Comparison of ENCODE assay signal across 25 mouse cellular contexts in the genomic region with DNA sequence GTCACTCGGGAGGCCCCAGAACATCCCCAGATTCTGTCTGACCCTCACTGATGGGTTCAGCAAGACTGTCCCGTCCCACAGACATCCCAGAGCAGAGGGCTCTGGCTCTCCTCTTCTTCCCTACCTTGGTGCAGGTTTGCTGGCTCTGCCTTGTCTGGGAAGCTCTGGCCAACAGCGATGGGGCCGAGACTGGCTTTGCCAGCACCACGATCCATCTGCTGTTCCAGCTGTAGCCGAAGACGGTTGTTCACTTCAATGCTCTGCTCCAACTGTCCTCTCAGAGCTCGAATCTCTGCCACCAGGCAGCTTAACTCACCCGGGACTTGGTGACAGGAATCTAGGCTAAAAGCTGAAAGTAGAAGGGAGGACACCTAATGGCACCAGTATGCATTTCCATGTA. TPM values are rescaled to one million over a fixed set of nuclear protein-coding genes. Genes with fewer than 3 reads are reported as not detected.
"Had no signal": no experiment of that assay in that cellular context is flagged by ENCODE, and none has a peak within 500 bp of the region (broad histone marks: within the 10 kb centered on the region; RNA-seq: fewer than 3 reads in every experiment).

No protein-coding gene starts in this region.

- H3K27me3 ChIP-seq: midbrain, embryonic 12.5 days; neural tube, embryonic 13.5 days; neural tube, embryonic 15.5 days; stomach, embryonic 15.5 days had no signal

- DNase-seq: lung, adult 18-20 months; lung, embryonic 14.5 days; lung, postnatal 10 days; lung, postnatal 4 days; midbrain, embryonic 14.5 days; retina, postnatal 1 day; right cerebral cortex, postnatal 14 days; thymus, adult 2 months; thymus, postnatal 25 days; thymus, postnatal 4 days had no signal

- H3K27ac ChIP-seq: midbrain, embryonic 10.5 days; midbrain, embryonic 12.5 days; neural tube, embryonic 13.5 days; neural tube, embryonic 15.5 days; stomach, embryonic 15.5 days; stomach, postnatal 0 days had no signal

- H3K4me3 ChIP-seq: midbrain, embryonic 10.5 days; midbrain, embryonic 12.5 days; myocyte; neural tube, embryonic 13.5 days; neural tube, embryonic 15.5 days; stomach, embryonic 15.5 days had no signal

- H3K36me3 ChIP-seq: midbrain, embryonic 10.5 days; midbrain, embryonic 12.5 days; stomach, embryonic 15.5 days had no signal

- H3K4me1 ChIP-seq: midbrain, embryonic 10.5 days; midbrain, embryonic 12.5 days; neural tube, embryonic 13.5 days; neural tube, embryonic 15.5 days; stomach, embryonic 15.5 days had no signal

- H3K9ac ChIP-seq: lung, embryonic 14.5 days; midbrain, embryonic 12.5 days; neural tube, embryonic 13.5 days; neural tube, embryonic 15.5 days; stomach, embryonic 15.5 days had no signal

- H3K9me3 ChIP-seq: midbrain, embryonic 10.5 days; midbrain, embryonic 12.5 days; neural tube, embryonic 13.5 days; neural tube, embryonic 15.5 days; stomach, embryonic 15.5 days had no signal

- ATAC-seq: midbrain, embryonic 16.5 days had no signal

- H3K4me2 ChIP-seq: lung, embryonic 14.5 days; midbrain, embryonic 12.5 days; neural tube, embryonic 13.5 days; neural tube, embryonic 15.5 days; stomach, embryonic 15.5 days had no signal

RNA-seq across cellular contexts. Expression of a gene that starts 22.4 kb away (rescaled TPM):
- total RNA-seq: megakaryocyte, adult 5-6 weeks; megakaryocyte-erythroid progenitor cell, adult 5-6 weeks had no signal
- polyA plus RNA-seq: lung, embryonic 14.5 days; lung, embryonic 16.5 days; midbrain, embryonic 10.5 days; midbrain, embryonic 12.5 days; midbrain, embryonic 14.5 days; midbrain, embryonic 16.5 days; myocyte; neural tube, embryonic 11.5 days; neural tube, embryonic 13.5 days; neural tube, embryonic 15.5 days; spleen, adult 2 months; stomach, embryonic 15.5 days; stomach, postnatal 0 days; testis, adult 2 months; thymus, adult 2 months; urinary bladder, adult 2 months had no signal
